Mouse (Mus musculus) hindbrain, postnatal 0 days (tissue): Measurements from ENCODE around the gene Zfp819. TPM values are rescaled to one million over a fixed set of nuclear protein-coding genes. Genes with fewer than 3 reads are reported as not detected.
A peak's percentile ranks its signal among the peaks of the same experiment; 100 is the strongest.

Experiments
- ATAC-seq: fragments of 200-750 bp; cut with Nextera tagmentation; 2 replicates; pipeline ENCODE4 v1.8.0; 2017; ENCODE audit warnings: mild to moderate bottlenecking, moderate TSS enrichment, moderate library complexity
- DNase-seq: peaks from one replicate; pipeline ENCODE4 v3.0.0-alpha.2; 2015; ENCODE audit warnings: low spot score
- H3K27ac ChIP-seq: fragments of 300-500 bp; sonication (generic); 2 replicates; pipeline ENCODE4 v1.5.1; 2014; ENCODE audit warnings: mild to moderate bottlenecking
- H3K27me3 ChIP-seq: fragments of 300-500 bp; sonication (generic); 2 replicates; pipeline ENCODE4 v1.6.1; 2014; ENCODE audit warnings: low read length, mixed read lengths; ENCODE audit not compliant: insufficient read depth
- H3K36me3 ChIP-seq: fragments of 300-500 bp; sonication (generic); 2 replicates; pipeline ENCODE4 v1.6.1; 2014; ENCODE audit warnings: low read length, mixed read lengths; ENCODE audit not compliant: insufficient read depth
- H3K4me1 ChIP-seq: fragments of 300-500 bp; sonication (generic); 2 replicates; pipeline ENCODE4 v1.6.1; 2014; ENCODE audit warnings: antibody characterized with exemption, low read length, mixed read lengths; ENCODE audit not compliant: insufficient read depth
- H3K4me2 ChIP-seq: fragments of 300-500 bp; sonication (generic); 2 replicates; pipeline ENCODE4 v1.6.1; 2014; ENCODE audit warnings: low read depth, mild to moderate bottlenecking, low read length, moderate library complexity, mixed read lengths
- H3K4me3 ChIP-seq: fragments of 300-500 bp; sonication (generic); 2 replicates; pipeline ENCODE4 v1.5.1; 2014; ENCODE audit warnings: low read length
- H3K9ac ChIP-seq: fragments of 300-500 bp; sonication (generic); replicated peaks from 2 replicates; pipeline ENCODE4 v1.6.1; 2014; ENCODE audit warnings: mild to moderate bottlenecking, low read length, moderate library complexity, mixed read lengths
- H3K9me3 ChIP-seq: fragments of 300-500 bp; sonication (generic); 2 replicates; pipeline ENCODE4 v1.6.1; 2016; ENCODE audit warnings: low read length, mixed read lengths
- CTCF ChIP-seq: IDR thresholded peaks from 2 replicates; pipeline ENCODE4 v1.5.1; 2016; ENCODE audit warnings: antibody characterized with exemption, control low read depth, low read depth
- WGBS: fragments of 180-500 bp; shearing (Covaris S2); extraction: QIAGEN DNeasy Blood & Tissue Kit; methylation state at CpG from one replicate; pipeline ENCODE4 v1.1.7; 2014; 5-methylcytosine and 5-hydroxymethylcytosine counted together
- polyA plus RNA-seq: library from polyadenylated mRNA; unstranded; fragments of >200 nt; fragmentation: Nextera tagmentation; extraction: Ambion mirVana; gene quantifications from 2 replicates; pipeline ENCODE4 v1.2.1, GENCODE M21; 2015
- total RNA-seq: library from RNA; depleted of rRNA; stranded (reverse); fragments of >200 nt; gene quantifications from 2 replicates; pipeline ENCODE4 v1.2.3, GENCODE M21; 2014

Gene Zfp819
- total and polyA plus RNA-seq, 2 experiments from 2014 or later, result 0.40 to 1.0 TPM

GRCm38 (mm10) chr7:43580526-43580925 lies 26.4 kb upstream of the Zfp819 start:
- Histone ChIP-seq H3K9ac (peak overlapping the region; percentile 74), H3K4me3 (peak overlapping the region; percentile 69), H3K4me1 (peaks cover 14% of the 10 kb centered on the region), H3K9me3 (no peaks in the 10 kb centered on the region), H3K27me3 (no peaks in the 10 kb centered on the region), H3K4me2 (peak overlapping the region; percentile 81), H3K36me3 (peaks cover 14% of the 10 kb centered on the region), H3K27ac (peak overlapping the region; percentile 95)
- WGBS, result 53% methylated on average over 5 of the region's 5 CpGs
- DNase-seq (no peak), ATAC-seq (no peak)
- no peak for TF ChIP-seq CTCF

GRCm38 (mm10) chr7:43584790-43585189 lies 22.2 kb upstream of the Zfp819 start:
- H3K27me3 ChIP-seq, result no peaks in the 10 kb centered on the region
- H3K9ac ChIP-seq, result no peak overlapping the region
- no peak overlapping the region for H3K4me3 ChIP-seq
- H3K9me3 ChIP-seq, result no peaks in the 10 kb centered on the region
- H3K36me3 ChIP-seq, result peaks cover 39% of the 10 kb centered on the region
- peak; percentile 19; the same call in 1 of the 2 replicates for TF ChIP-seq CTCF
- 89% methylated on average over 5 of the region's 5 CpGs for WGBS
- H3K4me2 ChIP-seq, result no peak overlapping the region
- H3K4me1 ChIP-seq, result peaks cover 14% of the 10 kb centered on the region
- ATAC-seq, result no peak
- H3K27ac ChIP-seq, result no peak overlapping the region
- DNase-seq, result no peak

- Histone ChIP-seq H3K4me2 (no peak overlapping the region), H3K36me3 (no peaks in the 10 kb centered on the region), H3K9me3 (no peaks in the 10 kb centered on the region), H3K9ac (no peak overlapping the region), H3K4me3 (no peak overlapping the region), H3K27ac (no peak overlapping the region), H3K27me3 (no peaks in the 10 kb centered on the region), H3K4me1 (no peaks in the 10 kb centered on the region)
- WGBS, result 36% methylated on average over 5 of the region's 5 CpGs
- ATAC-seq (no peak), DNase-seq (no peak)
- no peak for TF ChIP-seq CTCF
Measured at GRCm38 (mm10) chr7:43601884-43602283, 5.1 kb upstream of the Zfp819 start.

GRCm38 (mm10) chr7:43607743-43608287 lies 846 bp downstream of the Zfp819 start:
- ATAC-seq (no peak), DNase-seq (no peak)
- Histone ChIP-seq H3K9ac (no peak overlapping the region), H3K9me3 (no peaks in the 10 kb centered on the region), H3K36me3 (no peaks in the 10 kb centered on the region), H3K4me1 (no peaks in the 10 kb centered on the region), H3K27ac (no peak overlapping the region), H3K4me3 (peak overlapping the region; percentile 47; the same call in 1 of the 2 replicates), H3K27me3 (no peaks in the 10 kb centered on the region), H3K4me2 (peak overlapping the region; percentile 83)
- WGBS, result 43% methylated on average over 5 of the region's 5 CpGs
- no peak for TF ChIP-seq CTCF

DNA sequence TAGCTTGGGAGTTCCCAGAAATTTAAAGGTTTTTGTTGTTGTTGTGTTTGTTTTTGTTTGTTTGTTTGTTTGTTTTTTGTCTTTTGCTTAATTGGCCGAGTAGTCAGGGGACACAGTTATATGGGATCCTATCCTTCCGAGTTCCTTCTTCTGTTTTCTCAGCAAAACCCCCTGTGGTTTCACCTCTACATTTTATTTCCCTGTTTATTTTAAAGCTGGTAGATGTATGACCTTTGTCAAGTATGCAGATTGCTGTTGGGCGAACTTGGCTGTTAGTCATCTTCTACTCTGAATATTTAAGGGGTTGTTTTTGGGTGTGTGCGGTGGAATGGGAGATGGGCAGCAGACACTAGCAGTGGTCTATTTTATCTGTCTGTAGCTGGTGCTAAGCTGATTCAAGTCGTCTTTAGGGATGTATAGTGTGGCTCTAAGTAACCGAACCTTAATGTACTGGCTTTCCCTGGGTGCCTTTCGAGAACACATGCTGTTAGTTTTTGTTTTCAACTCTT lies 1.4 kb downstream of the Zfp819 start:
- TF ChIP-seq CTCF, result no peak
- WGBS, result 76% methylated on average over 7 of the region's 7 CpGs
- ATAC-seq, result no peak
- no peak overlapping the region for H3K4me3 ChIP-seq
- no peak overlapping the region for H3K27ac ChIP-seq
- no peaks in the 10 kb centered on the region for H3K36me3 ChIP-seq
- H3K9ac ChIP-seq, result no peak overlapping the region
- H3K4me2 ChIP-seq, result no peak overlapping the region
- DNase-seq, result no peak
- H3K4me1 ChIP-seq, result no peaks in the 10 kb centered on the region
- no peaks in the 10 kb centered on the region for H3K9me3 ChIP-seq
- no peaks in the 10 kb centered on the region for H3K27me3 ChIP-seq

GRCm38 (mm10) chr7:43613816-43614551 lies 7.0 kb downstream of the Zfp819 start:
- DNase-seq (no peak), ATAC-seq (no peak)
- H3K27ac ChIP-seq, result no peak overlapping the region
- no peak overlapping the region for H3K4me2 ChIP-seq
- TF ChIP-seq CTCF, result no peak
- no peak overlapping the region for H3K4me3 ChIP-seq
- no peak overlapping the region for H3K9ac ChIP-seq
- no peaks in the 10 kb centered on the region for H3K9me3 ChIP-seq
- no peaks in the 10 kb centered on the region for H3K27me3 ChIP-seq
- no peaks in the 10 kb centered on the region for H3K4me1 ChIP-seq
- 82% methylated on average over 14 of the region's 14 CpGs for WGBS
- no peaks in the 10 kb centered on the region for H3K36me3 ChIP-seq

DNA sequence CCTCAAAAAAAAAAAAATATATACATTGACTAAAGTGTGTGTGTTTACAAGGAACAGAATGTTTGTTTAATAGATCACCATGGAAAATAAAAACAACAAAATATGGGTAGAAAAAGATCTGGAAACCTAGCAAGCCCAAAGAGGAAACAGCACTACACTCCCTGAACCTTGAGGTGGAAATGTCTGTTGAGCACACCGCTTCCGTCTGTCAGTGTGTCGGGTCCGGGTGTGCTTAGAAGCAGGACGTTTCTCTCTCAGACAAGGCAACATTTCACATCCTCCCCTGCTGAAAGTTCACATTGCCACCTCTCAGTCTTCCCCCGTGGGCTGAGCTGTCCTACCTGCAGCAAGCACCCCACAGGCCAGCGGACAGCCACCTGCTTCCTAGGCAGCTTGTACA lies 16.0 kb downstream of the Zfp819 start:
- no peak for TF ChIP-seq CTCF
- no peak for ATAC-seq
- H3K27me3 ChIP-seq, result no peaks in the 10 kb centered on the region
- no peak overlapping the region for H3K9ac ChIP-seq
- H3K4me2 ChIP-seq, result no peak overlapping the region
- 82% methylated on average over 7 of the region's 7 CpGs for WGBS
- no peak for DNase-seq
- no peaks in the 10 kb centered on the region for H3K36me3 ChIP-seq
- no peaks in the 10 kb centered on the region for H3K9me3 ChIP-seq
- no peaks in the 10 kb centered on the region for H3K4me1 ChIP-seq
- no peak overlapping the region for H3K27ac ChIP-seq
- no peak overlapping the region for H3K4me3 ChIP-seq
